Mouse (Mus musculus) brain, embryonic 14.5 days (tissue): ENCODE results near the gene Sez6. TPM values are rescaled to one million over a fixed set of nuclear protein-coding genes. Genes with fewer than 3 reads are reported as not detected.

ENCODE experiments used
- DNase-seq: peaks from one replicate; pipeline ENCODE4 v3.0.0-alpha.2; 2011; ENCODE audit warnings: low read depth
- CTCF ChIP-seq: fragments of 200-500 bp; IDR thresholded peaks from 2 replicates; pipeline ENCODE4 v1.5.1; 2012; ENCODE audit warnings: inconsistent platforms, mild to moderate bottlenecking, moderate library complexity, borderline replicate concordance; ENCODE audit not compliant: insufficient read depth, insufficient read length; ENCODE audit errors: extremely low read depth
- POLR2A ChIP-seq: fragments of 200-500 bp; IDR thresholded peaks from 2 replicates; pipeline ENCODE4 v1.6.1; 2012; ENCODE audit warnings: mild to moderate bottlenecking, inconsistent platforms, borderline replicate concordance; ENCODE audit not compliant: poor library complexity, insufficient read depth, insufficient read length, severe bottlenecking; ENCODE audit errors: extremely low read depth
- polyA plus RNA-seq: library from polyadenylated mRNA; depleted of rRNA; stranded (reverse); fragments of >200 nt; gene quantifications from 2 replicates; pipeline ENCODE4 v1.2.3, GENCODE M21; 2012

Sez6 gene
- polyA plus RNA-seq, 1 experiment = 174 TPM

DNA sequence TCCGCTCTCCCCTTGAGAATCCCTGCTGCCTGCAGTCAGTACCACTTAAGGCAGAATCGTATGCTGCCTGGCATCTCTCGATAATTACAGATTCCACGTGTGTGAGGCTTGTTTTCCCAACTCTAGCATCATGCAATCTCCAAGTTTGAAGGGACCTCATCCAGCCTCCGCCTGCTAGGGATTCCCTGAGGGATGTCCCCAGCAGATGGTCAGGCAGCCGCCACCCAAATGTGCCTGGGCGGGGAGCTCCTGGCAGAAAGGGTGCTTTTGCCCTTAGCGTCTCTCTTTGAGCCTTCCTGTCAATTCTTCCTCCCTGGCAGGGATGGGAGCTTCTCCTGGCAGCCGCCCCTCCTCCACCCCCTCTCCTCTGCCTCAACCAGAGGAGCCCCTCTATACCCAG is 29.6 kb downstream of the Sez6 start:
- DNase-seq = peak; percentile 85
- TF ChIP-seq POLR2A = no peak
- no peak for TF ChIP-seq CTCF

DNA sequence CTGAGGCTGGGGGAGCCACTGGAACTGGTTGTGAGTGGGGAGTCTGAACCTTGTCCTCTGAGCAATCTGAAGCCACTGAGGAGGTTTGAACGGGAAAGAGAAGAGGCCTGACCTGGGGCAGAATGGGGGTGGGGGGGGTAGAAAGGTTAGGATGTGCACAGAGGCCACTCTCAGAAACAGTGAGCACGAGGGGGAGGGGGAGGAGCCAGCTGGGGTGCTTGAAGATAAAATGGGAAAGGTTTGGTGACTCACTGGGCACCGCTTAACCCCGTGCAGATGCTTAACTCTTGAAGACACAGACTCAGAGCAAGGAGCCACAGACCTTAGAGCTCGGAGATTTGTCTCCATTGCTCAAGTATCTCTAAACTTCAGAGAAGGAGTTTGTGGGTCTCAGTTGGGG is 30.3 kb downstream of the Sez6 start:
- TF ChIP-seq CTCF = no peak
- no peak for TF ChIP-seq POLR2A
- no peak for DNase-seq

DNA sequence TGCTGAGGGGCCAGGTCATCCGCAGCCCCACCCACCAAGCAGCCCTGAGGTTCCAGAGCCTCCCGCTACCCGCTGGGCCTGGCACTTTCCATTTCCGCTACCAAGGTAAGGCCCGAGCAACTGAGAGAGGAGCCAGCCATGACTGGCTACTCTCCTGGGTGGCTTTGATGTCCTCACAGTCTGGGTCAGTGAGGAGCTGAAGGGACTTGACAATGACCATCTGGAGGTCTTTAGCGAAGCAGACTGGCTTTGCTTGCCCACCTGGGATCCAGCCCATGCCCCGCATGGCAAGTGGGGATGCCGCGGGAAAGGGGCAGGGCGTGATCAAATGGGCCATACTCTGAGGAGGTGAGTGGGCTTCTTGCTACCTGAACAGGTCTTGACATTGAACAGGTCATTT is 32.3 kb downstream of the Sez6 start:
- no peak for TF ChIP-seq POLR2A
- DNase-seq = no peak

DNA sequence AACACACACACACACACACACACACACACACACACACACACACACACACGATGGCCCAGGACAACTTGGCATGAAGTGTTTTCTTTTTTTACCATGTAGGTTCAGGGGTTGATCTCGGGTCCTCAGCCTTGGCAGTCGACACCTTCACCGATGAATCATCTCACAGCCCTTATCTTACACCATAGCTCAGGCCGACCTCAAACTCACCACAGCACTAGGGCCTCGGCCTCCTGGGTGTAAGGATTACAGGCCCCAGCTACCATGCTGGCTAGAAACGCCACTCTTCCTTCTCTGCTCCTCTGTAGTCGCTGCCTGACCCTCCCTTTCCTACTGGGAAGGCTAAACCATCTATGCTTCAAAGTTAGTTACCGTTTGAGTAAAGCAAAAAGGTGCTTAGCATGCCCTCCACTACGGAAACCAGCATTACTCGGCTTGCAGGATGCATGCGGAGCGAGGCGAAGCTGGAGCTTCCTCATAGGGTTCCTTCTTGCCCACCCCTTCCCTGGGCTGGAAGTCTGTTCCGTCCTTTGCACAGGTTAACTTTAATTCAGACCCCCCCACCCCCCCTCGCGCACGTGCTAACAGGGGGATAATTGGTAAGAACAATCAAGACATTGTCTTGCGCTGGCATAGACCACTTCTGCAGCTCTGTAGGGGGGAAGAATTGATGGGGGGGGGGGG is 34.0 kb downstream of the Sez6 start:
- DNase-seq = peak; percentile 75

DNA sequence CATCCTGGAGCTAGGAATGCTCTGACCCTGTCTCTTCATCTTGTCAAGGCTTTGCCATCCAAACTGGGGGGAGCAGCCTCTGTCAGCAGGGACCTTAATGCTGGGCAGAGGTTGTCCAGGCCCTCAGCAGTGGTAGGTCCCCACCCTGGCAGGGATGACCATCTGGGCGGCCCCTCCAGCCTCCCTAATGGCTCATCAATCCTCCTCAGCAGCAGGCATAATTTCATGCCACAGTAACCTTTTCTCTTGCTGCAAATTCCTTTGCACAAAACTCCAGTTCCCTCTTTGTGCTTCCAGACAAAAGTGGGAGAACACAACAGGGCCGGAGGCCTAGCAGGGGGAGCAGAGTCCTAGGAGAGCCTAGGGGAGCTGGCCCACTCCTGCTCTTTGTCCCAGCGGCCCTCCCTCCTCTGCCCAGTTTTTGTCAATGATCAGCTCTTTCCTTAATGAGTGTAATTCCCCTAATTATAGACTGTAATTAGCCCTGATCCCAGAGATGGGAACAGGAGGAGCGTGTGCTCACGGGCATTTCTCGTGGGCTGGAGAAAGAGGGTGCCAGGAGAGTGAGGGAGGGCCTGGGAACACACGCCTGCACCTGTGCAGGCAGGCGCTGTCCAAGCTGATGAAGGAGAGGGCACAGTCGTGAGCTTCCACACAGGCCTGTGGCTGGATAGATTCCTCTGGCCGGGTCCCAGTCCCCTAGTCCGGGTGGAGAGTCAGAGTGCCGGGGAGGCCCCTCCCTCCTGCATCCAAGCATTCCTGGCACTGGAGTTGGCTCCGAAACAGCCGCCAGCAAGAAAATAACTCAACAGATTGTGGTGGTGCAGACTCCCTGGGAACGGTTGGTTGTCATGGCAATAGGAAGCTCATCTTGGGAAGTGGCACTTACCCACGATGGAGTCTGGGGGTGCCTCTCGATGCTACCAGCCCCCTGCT is 34.8 kb downstream of the Sez6 start:
- TF ChIP-seq POLR2A (no peak), CTCF (no peak)
- DNase-seq = peak; percentile 97

More for the DNA sequence above, 34.0 kb downstream of the Sez6 start:
- no peak for TF ChIP-seq CTCF
- no peak for TF ChIP-seq POLR2A

DNA sequence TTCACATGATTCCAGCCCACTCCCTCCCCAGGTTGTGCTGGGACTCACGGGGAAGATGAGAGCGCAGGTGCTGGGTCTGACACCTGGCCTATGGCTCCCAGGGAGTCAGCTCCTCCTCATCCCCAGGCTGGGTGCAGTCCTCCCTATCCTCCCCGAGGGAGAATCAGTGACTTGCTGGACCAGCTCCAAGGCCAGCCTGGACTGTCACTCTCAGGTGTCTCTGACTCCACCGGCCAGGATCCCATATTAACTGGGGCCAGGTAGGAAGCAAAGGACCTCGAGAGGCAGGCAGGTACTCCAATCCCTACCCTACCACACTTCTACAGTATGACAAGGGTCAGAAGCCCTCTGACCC is 35.4 kb downstream of the Sez6 start:
- TF ChIP-seq CTCF (no peak), POLR2A (no peak)
- DNase-seq = no peak

DNA sequence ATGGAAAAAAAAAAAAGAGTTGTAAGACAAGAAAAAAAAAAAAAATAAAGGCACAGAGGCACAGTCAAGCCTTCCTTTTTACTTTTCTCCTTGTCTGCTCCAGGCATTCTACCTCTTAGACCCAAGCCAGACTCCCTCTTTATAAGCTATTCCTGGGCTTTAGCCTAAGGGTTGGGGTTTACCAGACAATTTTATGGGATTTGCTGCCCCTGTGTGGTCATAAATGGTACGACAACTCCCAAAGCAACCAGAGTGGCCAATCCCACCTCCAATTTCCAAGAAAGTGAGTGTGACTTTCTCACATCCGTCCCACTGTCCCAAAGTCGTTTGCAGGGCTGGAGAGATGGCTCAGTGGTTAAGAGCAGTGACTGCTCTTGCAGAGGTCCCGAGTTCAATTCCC is 36.5 kb downstream of the Sez6 start:
- TF ChIP-seq POLR2A (no peak), CTCF (peak; percentile 81; the same call in 1 of the 2 replicates)
- peak; percentile 90 for DNase-seq

DNA sequence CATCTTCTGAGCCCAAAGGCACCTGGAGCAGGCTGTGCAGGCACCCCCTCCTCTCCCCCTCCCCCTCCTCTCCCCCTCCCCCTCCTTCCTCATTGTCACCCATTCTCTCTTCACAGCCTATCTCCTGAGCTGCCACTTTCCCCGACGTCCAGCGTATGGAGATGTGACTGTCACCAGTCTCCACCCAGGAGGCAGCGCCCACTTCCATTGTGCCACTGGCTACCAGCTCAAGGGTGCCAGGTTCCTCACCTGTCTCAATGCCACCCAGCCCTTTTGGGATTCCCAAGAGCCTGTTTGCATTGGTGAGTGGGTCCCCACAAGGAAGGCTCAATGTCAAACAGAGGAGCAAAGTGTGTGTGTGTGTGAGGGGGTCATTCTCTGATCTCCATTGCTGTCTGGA is 38.2 kb downstream of the Sez6 start:
- TF ChIP-seq POLR2A = no peak
- no peak for TF ChIP-seq CTCF
- no peak for DNase-seq

DNA sequence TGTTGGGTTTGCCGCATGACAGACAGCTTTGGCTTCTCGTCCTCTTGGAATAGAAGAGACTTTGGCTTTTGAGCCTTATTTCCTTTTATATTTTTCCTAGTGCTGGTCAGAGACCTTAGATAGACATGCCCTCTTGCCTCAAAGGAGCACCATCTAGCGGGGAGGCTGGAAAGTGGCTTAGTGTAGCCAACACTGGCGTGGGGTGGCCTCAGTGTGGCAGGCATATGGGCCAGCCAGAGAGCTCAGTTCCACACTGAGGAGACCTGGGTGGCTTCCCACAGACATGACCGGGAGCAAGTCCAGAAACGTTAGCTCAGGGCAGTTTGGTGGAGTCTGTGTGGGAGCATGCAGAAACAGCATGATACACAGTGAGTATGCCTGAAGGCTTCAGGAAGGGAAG is 40.1 kb downstream of the Sez6 start:
- TF ChIP-seq POLR2A (no peak), CTCF (no peak)
- no peak for DNase-seq

DNA sequence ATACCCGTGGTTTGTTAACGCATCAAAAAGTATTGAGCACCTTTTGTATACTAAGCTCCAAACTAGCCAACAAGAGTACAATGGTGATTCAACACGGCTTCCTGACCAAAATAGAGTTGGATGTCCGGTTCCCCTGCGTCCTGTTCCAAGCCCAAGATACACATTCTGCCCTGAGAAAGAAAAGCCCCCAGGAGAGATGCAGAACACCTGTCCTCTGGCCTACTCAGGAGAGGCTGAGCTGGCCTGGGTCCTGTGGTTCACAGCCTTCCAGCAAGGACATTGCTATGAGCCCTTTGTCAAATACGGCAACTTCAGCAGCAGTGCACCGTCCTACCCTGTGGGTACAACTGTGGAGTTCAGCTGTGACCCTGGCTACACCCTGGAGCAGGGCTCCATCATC is 42.9 kb downstream of the Sez6 start:
- no peak for DNase-seq
- no peak for TF ChIP-seq POLR2A
- TF ChIP-seq CTCF = no peak

DNA sequence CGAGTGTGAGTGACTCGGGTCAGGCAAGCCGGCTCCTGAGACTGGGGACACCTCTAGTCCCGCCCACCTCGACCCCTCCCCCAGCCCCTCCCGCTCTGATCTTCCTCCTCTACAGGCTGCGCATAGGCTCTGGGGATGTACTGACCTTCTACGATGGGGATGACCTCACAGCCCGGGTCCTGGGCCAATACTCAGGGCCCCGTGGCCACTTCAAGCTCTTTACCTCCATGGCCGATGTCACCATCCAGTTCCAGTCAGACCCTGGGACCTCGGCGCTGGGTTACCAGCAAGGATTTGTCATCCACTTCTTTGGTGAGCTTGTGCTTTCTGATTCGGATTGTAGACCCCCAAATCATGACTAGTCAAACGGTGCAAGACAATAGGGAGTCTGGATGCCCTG is 43.7 kb downstream of the Sez6 start:
- TF ChIP-seq POLR2A (no peak), CTCF (no peak)
- no peak for DNase-seq

DNA sequence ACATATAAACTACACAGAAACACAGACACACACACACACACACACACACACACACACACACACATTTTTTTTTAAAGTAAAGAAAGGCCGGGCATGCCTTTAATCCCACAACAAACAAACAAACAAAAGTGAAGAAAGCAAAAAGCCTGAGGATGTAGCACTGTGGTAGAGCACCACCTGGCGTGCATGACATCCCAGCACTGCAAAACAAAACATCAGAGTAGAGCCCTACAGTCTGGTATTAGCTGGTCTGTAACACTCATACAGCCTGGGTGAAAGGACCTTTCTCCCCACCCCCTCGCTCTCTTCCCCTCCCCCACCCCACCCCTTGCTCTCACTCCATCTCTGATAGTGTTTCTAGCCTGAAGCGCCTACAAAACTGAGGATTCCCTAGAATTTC is 45.3 kb downstream of the Sez6 start:
- DNase-seq = no peak
- TF ChIP-seq CTCF (no peak), POLR2A (no peak)

DNA sequence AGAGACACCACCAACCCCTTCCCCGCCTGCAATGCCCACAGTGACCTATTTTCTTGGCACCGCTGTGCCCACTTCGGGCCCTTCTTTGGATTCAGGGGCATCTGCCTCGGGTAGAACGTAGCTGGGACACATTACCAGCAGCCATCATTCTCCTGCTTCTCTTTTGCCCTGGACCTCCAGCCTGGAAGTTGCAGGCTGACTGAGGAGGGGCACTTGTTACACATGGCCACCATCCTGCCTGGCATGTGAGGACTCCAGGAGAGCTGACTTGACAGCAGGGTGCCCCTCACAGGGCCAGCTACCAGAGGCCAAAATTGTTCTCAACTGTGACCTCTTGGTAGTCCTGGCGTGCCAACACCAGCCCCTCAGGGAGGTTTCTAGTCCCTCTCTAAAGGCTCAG is 47.6 kb downstream of the Sez6 start:
- DNase-seq = no peak
- TF ChIP-seq CTCF (no peak), POLR2A (no peak)
